Mouse (Mus musculus) liver, adult 2 months (tissue): ENCODE measurements around the gene Map1s.

Experiments
- CTCF ChIP-seq: fragments of 200-500 bp; IDR thresholded peaks from 2 replicates; pipeline ENCODE4 v1.5.1; 2011; ENCODE audit warnings: low read depth, low read length, control low read depth
- POLR2A ChIP-seq: fragments of 200-500 bp; IDR thresholded peaks from 2 replicates; pipeline ENCODE4 v1.6.1; 2011; ENCODE audit warnings: low read length, control low read depth; ENCODE audit not compliant: insufficient read depth; ENCODE audit errors: extremely low read depth

DNA sequence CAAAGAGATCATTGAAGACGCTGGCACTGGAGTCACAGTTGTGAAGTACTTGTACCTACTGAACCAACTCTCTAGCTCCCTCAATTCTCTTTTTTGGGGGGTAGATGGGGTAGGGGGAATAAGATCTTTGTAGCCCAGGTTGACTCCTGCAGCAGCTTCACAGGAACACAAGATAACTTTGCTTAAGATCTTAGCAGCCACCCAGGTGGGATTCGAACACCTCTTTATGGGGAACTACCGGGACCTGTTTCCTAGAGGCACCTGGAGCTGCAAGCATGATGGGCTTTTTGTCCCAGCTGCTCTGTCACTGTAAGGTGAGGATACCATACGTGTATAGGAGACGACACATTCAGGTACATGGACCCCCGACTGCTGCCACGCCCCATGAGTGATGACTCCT is 39.2 kb upstream of the Map1s start:
- TF ChIP-seq CTCF (no peak), POLR2A (no peak)
